In the genomic region with DNA sequence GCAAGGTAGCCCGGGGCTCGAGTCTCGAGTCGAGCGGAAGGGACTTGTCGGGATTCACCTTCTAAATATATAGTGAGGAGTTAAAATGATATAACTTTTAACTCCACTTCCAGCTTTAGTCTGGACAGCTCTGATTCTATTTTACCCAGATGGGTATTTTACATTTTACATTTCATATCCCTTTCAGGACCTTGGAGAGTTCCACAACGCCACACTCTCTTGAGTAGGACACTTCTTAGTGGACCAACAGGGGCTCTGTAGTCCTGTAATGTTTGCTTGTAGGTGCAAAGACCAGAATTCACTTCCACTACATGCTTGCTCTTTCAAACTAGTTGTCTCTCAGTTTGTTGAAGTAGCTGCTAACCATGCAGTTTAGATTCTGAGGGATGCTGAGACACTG, we compare ENCODE assay signal across 16 mouse cellular contexts.
DNase-seq lines count a peak whose midpoint lies in the region; ATAC-seq and TF ChIP-seq lines count a peak whose summit lies in the region.
"Had no signal": no experiment of that assay in that cellular context is flagged by ENCODE, and none has a peak within 500 bp of the region (broad histone marks: within the 10 kb centered on the region; RNA-seq: fewer than 3 reads in every experiment).

No protein-coding gene starts in this region.

- H3K4me2 ChIP-seq in embryonic facial prominence, embryonic 11.5 days (ENCODE audit: low read depth, low read length) = no peak overlapping the region
- H3K4me2 ChIP-seq: embryonic facial prominence, embryonic 13.5 days had no signal

- H3K9me3 ChIP-seq in embryonic facial prominence, embryonic 11.5 days (replicated peaks; ENCODE audit: control insufficient read depth, low read length) = no peaks in the 10 kb centered on the region
- H3K9me3 ChIP-seq: embryonic facial prominence, embryonic 13.5 days had no signal

- no peak for TF ChIP-seq CTCF in layer of hippocampus, adult 2 months (conservative IDR thresholded peaks at IDR 0.05)

- H3K36me3 ChIP-seq in embryonic facial prominence, embryonic 11.5 days (replicated peaks; ENCODE audit: control insufficient read depth, insufficient read depth, low read depth, low read length) = no peaks in the 10 kb centered on the region
- H3K36me3 ChIP-seq: embryonic facial prominence, embryonic 13.5 days had no signal

- H3K4me3 ChIP-seq in embryonic facial prominence, embryonic 11.5 days (ENCODE audit: low read depth, low read length) = no peak overlapping the region
- H3K4me3 ChIP-seq in layer of hippocampus, adult 2 months = no peak overlapping the region
- H3K4me3 ChIP-seq: embryonic facial prominence, embryonic 13.5 days; gastrocnemius, adult 2 months had no signal

- no peaks in the 10 kb centered on the region for H3K4me1 ChIP-seq in embryonic facial prominence, embryonic 11.5 days (ENCODE audit: control insufficient read depth, insufficient read depth, low read length)
- H3K4me1 ChIP-seq: embryonic facial prominence, embryonic 13.5 days had no signal

- no peak overlapping the region for H3K27ac ChIP-seq in embryonic facial prominence, embryonic 11.5 days (replicated peaks; ENCODE audit: low read depth, low read length)
- no peak overlapping the region for H3K27ac ChIP-seq in layer of hippocampus, adult 2 months
- H3K27ac ChIP-seq: embryonic facial prominence, embryonic 13.5 days; gastrocnemius, adult 2 months had no signal

- no peak for ATAC-seq in embryonic facial prominence, embryonic 11.5 days (replicated peaks; ENCODE audit: insufficient number of reproducible peaks, low FRiP score, low TSS enrichment, low read depth)
- ATAC-seq: inflammation-experienced regulatory T-cells, adult 6 months had no signal

- H3K9ac ChIP-seq in embryonic facial prominence, embryonic 11.5 days (replicated peaks; ENCODE audit: low read length) = no peak overlapping the region
- H3K9ac ChIP-seq: embryonic facial prominence, embryonic 13.5 days had no signal

- 94% methylated on average over 7 of the region's 7 CpGs for WGBS in embryonic facial prominence, embryonic 11.5 days

- H3K27me3 ChIP-seq in embryonic facial prominence, embryonic 11.5 days (ENCODE audit: control insufficient read depth, insufficient read depth, low read length) = no peaks in the 10 kb centered on the region
- H3K27me3 ChIP-seq: embryonic facial prominence, embryonic 13.5 days had no signal

- peak; percentile 5 for DNase-seq in heart, postnatal 4 days
- DNase-seq in heart, adult 8-10 months (ENCODE audit: low spot score) = no peak
- DNase-seq in lung, postnatal 14 days = peak; percentile 4
- DNase-seq in lung, postnatal 25 days (ENCODE audit: low spot score) = no peak
- DNase-seq in embryonic facial prominence, embryonic 11.5 days (ENCODE audit: low spot score) = peak; percentile 79
- no peak for DNase-seq in layer of hippocampus, adult 2 months (ENCODE audit: low spot score in 2 of 2)
- DNase-seq in urinary bladder, postnatal 4 days (ENCODE audit: low spot score in 2 of 2) = no peak
- no peak for DNase-seq in MN1 (ENCODE audit: low spot score)
- DNase-seq: B cell, adult 2 months; cerebellum, adult 9-10 months; gastrocnemius, adult 2 months; midbrain, embryonic 14.5 days; spleen, adult 18-20 months; thymus, postnatal 14 days had no signal

Comparison
In these comparisons a context has a peak if more than half of its experiments do, and no peak if none do; other contexts are left out.
1. DNase-seq: peak in heart, postnatal 4 days (single experiment), lung, postnatal 14 days (single experiment) and embryonic facial prominence, embryonic 11.5 days (single experiment); none in heart, adult 8-10 months (single experiment), lung, postnatal 25 days (single experiment), layer of hippocampus, adult 2 months (0 of 2), urinary bladder, postnatal 4 days (0 of 2) and MN1 (single experiment).